Mouse (Mus musculus): ENCODE results near the gene Atp5c1. TPM values are rescaled to one million over a fixed set of nuclear protein-coding genes. Genes with fewer than 3 reads are reported as not detected.

Gene Atp5c1
- total and polyA plus RNA-seq, 3 experiments, result 280 to 414 (median 381) TPM

DNA sequence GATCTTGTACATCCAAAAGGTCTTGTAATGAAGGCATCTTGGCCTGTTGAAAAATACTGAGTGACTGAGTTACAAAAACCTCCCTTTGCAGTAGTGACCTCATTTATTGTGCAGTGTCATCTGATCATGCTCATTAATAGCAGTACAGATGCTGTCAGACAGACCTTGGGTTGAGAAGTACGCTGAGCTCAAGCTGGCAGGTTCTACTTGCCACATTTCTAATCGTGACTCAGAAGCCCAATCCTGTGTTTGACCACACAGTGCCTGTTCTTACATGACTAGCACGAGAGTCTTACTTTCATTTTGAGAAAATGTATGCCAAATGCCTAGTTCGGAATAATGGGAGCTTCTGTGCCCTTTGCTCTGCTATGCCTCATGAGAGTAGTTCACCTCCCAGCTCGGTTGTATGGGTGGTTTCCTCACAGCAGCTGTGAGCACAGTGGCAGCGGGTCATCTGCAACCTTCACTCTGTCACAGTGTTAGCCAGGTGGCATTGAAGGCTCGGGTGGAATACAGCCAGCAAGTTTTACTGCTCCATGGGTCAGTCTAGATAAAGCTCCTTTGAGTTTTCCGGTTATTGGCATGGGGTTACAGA, 7.0 kb upstream of the Atp5c1 start:
- DNase-seq (ENCODE audit: low read depth, low spot score), result no peak
- no peak overlapping the region for H3K4me3 ChIP-seq (ENCODE audit: control insufficient read depth in 1 of 2, insufficient read depth in 1 of 2, low read depth in 2 of 2, low read length in 2 of 2)
- TF ChIP-seq POLR2AphosphoS5 (IDR thresholded peaks at IDR 0.05; ENCODE audit: borderline replicate concordance, low read depth, low read length) (no peak), ELF1 (IDR thresholded peaks at IDR 0.05; ENCODE audit: low read depth, low read length) (no peak), ZC3H11A (IDR thresholded peaks at IDR 0.05; ENCODE audit: low read depth, low read length) (no peak), MXI1 (IDR thresholded peaks at IDR 0.05; ENCODE audit: low read depth, low read length) (no peak)
- no peak overlapping the region for H3K27ac ChIP-seq (ENCODE audit: control insufficient read depth, low read depth, low read length)
- no peaks in the 10 kb centered on the region for H3K27me3 ChIP-seq (ENCODE audit: control insufficient read depth in 1 of 2, insufficient read depth in 2 of 2, low read length in 2 of 2)
- H3K9me3 ChIP-seq (replicated peaks; ENCODE audit: insufficient read depth, low read length), result no peaks in the 10 kb centered on the region
- no peaks in the 10 kb centered on the region for H3K4me1 ChIP-seq (ENCODE audit: control insufficient read depth in 1 of 2, insufficient read depth in 2 of 2, low read length in 2 of 2)
- H3K9ac ChIP-seq (ENCODE audit: control insufficient read depth, low read depth, low read length, poor library complexity, severe bottlenecking), result no peak overlapping the region
- H3K36me3 ChIP-seq (ENCODE audit: control insufficient read depth in 1 of 2, insufficient read depth in 2 of 2, low read length in 2 of 2), result peaks cover 3 to 10% of the 10 kb centered on the region in 2 experiments
- H3K79me2 ChIP-seq (ENCODE audit: control insufficient read depth, insufficient read depth, low read length, poor library complexity), result peaks cover 32% of the 10 kb centered on the region

DNA sequence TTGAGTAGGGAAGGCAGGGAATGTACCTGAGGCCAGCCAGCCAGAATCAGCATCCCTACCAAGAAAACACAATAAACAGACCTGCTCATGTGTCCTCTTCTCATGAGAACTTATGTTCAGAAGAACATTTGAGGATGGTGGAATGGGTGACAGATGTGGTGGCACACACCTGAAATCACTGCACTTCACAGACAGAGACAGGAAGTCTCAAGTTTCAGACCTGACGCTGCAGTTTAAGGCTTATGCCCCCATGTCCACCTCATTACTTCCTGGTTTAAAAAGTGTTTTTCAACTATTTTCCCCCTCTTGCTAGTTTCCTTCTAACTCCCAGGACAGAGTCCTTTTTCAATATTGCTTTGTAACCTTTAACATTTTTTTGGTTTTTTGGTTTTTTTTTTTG, 2.4 kb upstream of the Atp5c1 start:
- peaks cover 68% of the 10 kb centered on the region for H3K79me2 ChIP-seq (ENCODE audit: control insufficient read depth, insufficient read depth, low read length, poor library complexity)
- peaks cover 4 to 19% of the 10 kb centered on the region in 2 experiments; a peak in 3 of 4 replicates for H3K4me1 ChIP-seq (ENCODE audit: control insufficient read depth in 1 of 2, insufficient read depth in 2 of 2, low read length in 2 of 2)
- H3K9me3 ChIP-seq (replicated peaks; ENCODE audit: insufficient read depth, low read length), result no peaks in the 10 kb centered on the region
- no peak for DNase-seq (ENCODE audit: low read depth, low spot score)
- H3K4me3 ChIP-seq (ENCODE audit: control insufficient read depth in 1 of 2, insufficient read depth in 1 of 2, low read depth in 2 of 2, low read length in 2 of 2), result no peak overlapping the region
- no peak overlapping the region for H3K9ac ChIP-seq (ENCODE audit: control insufficient read depth, low read depth, low read length, poor library complexity, severe bottlenecking)
- no peak for TF ChIP-seq MAZ (IDR thresholded peaks at IDR 0.05; ENCODE audit: low read depth, low read length)
- no peak for TF ChIP-seq USF2 (IDR thresholded peaks at IDR 0.05; ENCODE audit: borderline replicate concordance in 1 of 2, insufficient read depth in 1 of 2, low read depth in 1 of 2, low read length in 2 of 2)
- no peak for TF ChIP-seq MAX (IDR thresholded peaks at IDR 0.05; ENCODE audit: low read length)
- TF ChIP-seq RCOR1 (IDR thresholded peaks at IDR 0.05; ENCODE audit: low read depth, low read length), result no peak
- TF ChIP-seq EP300 (IDR thresholded peaks at IDR 0.05; ENCODE audit: low read depth in 1 of 2, low read length in 2 of 2), result no peak
- TF ChIP-seq ZMIZ1 (IDR thresholded peaks at IDR 0.05; ENCODE audit: low read depth, low read length), result no peak
- TF ChIP-seq CHD2 (IDR thresholded peaks at IDR 0.05; ENCODE audit: low read length), result no peak
- TF ChIP-seq GATA1 (IDR thresholded peaks at IDR 0.05; ENCODE audit: low read depth, low read length), result no peak
- no peak for TF ChIP-seq MEF2A (IDR thresholded peaks at IDR 0.05; ENCODE audit: extremely low read depth, insufficient replicate concordance, low read depth, low read length, poor library complexity, severe bottlenecking)
- TF ChIP-seq GABPA (IDR thresholded peaks at IDR 0.05; ENCODE audit: low read depth, low read length), result no peak
- no peak for TF ChIP-seq ZNF384 (IDR thresholded peaks at IDR 0.05; ENCODE audit: low read depth, low read length)
- TF ChIP-seq BHLHE40 (IDR thresholded peaks at IDR 0.05; ENCODE audit: borderline replicate concordance, low read depth, low read length), result no peak
- H3K36me3 ChIP-seq (ENCODE audit: control insufficient read depth in 1 of 2, insufficient read depth in 2 of 2, low read length in 2 of 2), result peaks cover 0 to 23% of the 10 kb centered on the region in 2 experiments; a peak in 3 of 4 replicates
- no peak overlapping the region for H3K27ac ChIP-seq (ENCODE audit: control insufficient read depth, low read depth, low read length)
- H3K27me3 ChIP-seq (ENCODE audit: control insufficient read depth in 1 of 2, insufficient read depth in 2 of 2, low read length in 2 of 2), result no peaks in the 10 kb centered on the region
